Mouse (Mus musculus) lung, embryonic 15.5 days (tissue): Measurements from ENCODE around the gene Zcwpw1. TPM values are rescaled to one million over a fixed set of nuclear protein-coding genes. Genes with fewer than 3 reads are reported as not detected.

ENCODE experiments used
- ATAC-seq: fragments of 200-750 bp; cut with Nextera tagmentation; 2 replicates; pipeline ENCODE4 v1.8.0; 2017; ENCODE audit warnings: moderate number of reproducible peaks, borderline replicate concordance; ENCODE audit not compliant: low FRiP score, low TSS enrichment; ENCODE audit errors: extremely low read depth
- H3K27ac ChIP-seq: fragments of 300-500 bp; sonication (generic); 2 replicates; pipeline ENCODE4 v1.5.1; 2015; ENCODE audit warnings: moderate library complexity, mild to moderate bottlenecking, inconsistent platforms
- H3K27me3 ChIP-seq: fragments of 300-500 bp; sonication (generic); 2 replicates; pipeline ENCODE4 v1.6.1; 2015; ENCODE audit warnings: inconsistent platforms
- H3K36me3 ChIP-seq: fragments of 300-500 bp; sonication (generic); 2 replicates; pipeline ENCODE4 v1.6.1; 2015; ENCODE audit warnings: inconsistent platforms
- H3K4me1 ChIP-seq: fragments of 300-500 bp; sonication (generic); 2 replicates; pipeline ENCODE4 v1.6.1; 2015; ENCODE audit warnings: inconsistent platforms
- H3K4me2 ChIP-seq: fragments of 300-500 bp; sonication (generic); 2 replicates; pipeline ENCODE4 v1.6.1; 2015; ENCODE audit warnings: inconsistent platforms, mild to moderate bottlenecking, moderate library complexity
- H3K4me3 ChIP-seq: fragments of 300-500 bp; sonication (generic); 2 replicates; pipeline ENCODE4 v1.5.1; 2015; ENCODE audit warnings: mild to moderate bottlenecking, inconsistent platforms
- H3K9ac ChIP-seq: fragments of 300-500 bp; sonication (generic); 2 replicates; pipeline ENCODE4 v1.6.1; 2015; ENCODE audit warnings: inconsistent platforms
- H3K9me3 ChIP-seq: fragments of 300-500 bp; sonication (generic); 2 replicates; pipeline ENCODE4 v1.6.1; 2016; ENCODE audit warnings: inconsistent platforms
- WGBS: fragments of 180-500 bp; shearing (Covaris S2); methylation state at CpG from one replicate; pipeline ENCODE4 v1.1.7; 2015; 5-methylcytosine and 5-hydroxymethylcytosine counted together
- polyA plus RNA-seq: library from polyadenylated mRNA; unstranded; fragments of >200 nt; fragmentation: Nextera tagmentation; extraction: Ambion mirVana; gene quantifications from 2 replicates; pipeline ENCODE4 v1.2.1, GENCODE M21; 2015

Zcwpw1 gene
- polyA plus RNA-seq, 1 experiment from 2014 or later, result 28.2 TPM

GRCm38 (mm10) chr5:137788946-137789531 is 1.4 kb downstream of the Zcwpw1 start:
- Histone ChIP-seq H3K4me2 (no peak overlapping the region), H3K27ac (no peak overlapping the region), H3K36me3 (0 out of 2 replicates have a peak, but pooled peaks cover 3% of the 10 kb centered on the region), H3K9me3 (no peaks in the 10 kb centered on the region), H3K9ac (no peak overlapping the region), H3K27me3 (no peaks in the 10 kb centered on the region), H3K4me1 (peaks cover 19% of the 10 kb centered on the region), H3K4me3 (no peak overlapping the region)
- WGBS, result 100% methylated on average over 2 of the region's 2 CpGs
- no peak for ATAC-seq

GRCm38 (mm10) chr5:137791553-137791952 is 4.0 kb downstream of the Zcwpw1 start:
- Histone ChIP-seq H3K4me1 (peaks cover 6% of the 10 kb centered on the region), H3K27me3 (no peaks in the 10 kb centered on the region), H3K4me3 (no peak overlapping the region), H3K36me3 (no peaks in the 10 kb centered on the region), H3K27ac (no peak overlapping the region), H3K4me2 (no peak overlapping the region), H3K9ac (no peak overlapping the region), H3K9me3 (no peaks in the 10 kb centered on the region)
- ATAC-seq, result no peak

GRCm38 (mm10) chr5:137796606-137797005 is 9.0 kb downstream of the Zcwpw1 start:
- no peak overlapping the region for H3K9ac ChIP-seq
- H3K4me2 ChIP-seq, result no peak overlapping the region
- ATAC-seq, result no peak
- H3K4me1 ChIP-seq, result no peaks in the 10 kb centered on the region
- WGBS, result 74% methylated on average over 3 of the region's 3 CpGs
- H3K27me3 ChIP-seq, result no peaks in the 10 kb centered on the region
- no peaks in the 10 kb centered on the region for H3K9me3 ChIP-seq
- no peak overlapping the region for H3K27ac ChIP-seq
- no peak overlapping the region for H3K4me3 ChIP-seq
- no peaks in the 10 kb centered on the region for H3K36me3 ChIP-seq

GRCm38 (mm10) chr5:137800917-137801316 is 13.3 kb downstream of the Zcwpw1 start:
- no peak for ATAC-seq

GRCm38 (mm10) chr5:137806158-137806557 is 18.6 kb downstream of the Zcwpw1 start:
- Histone ChIP-seq H3K27ac (no peak overlapping the region), H3K9me3 (no peaks in the 10 kb centered on the region), H3K4me2 (no peak overlapping the region), H3K4me1 (no peaks in the 10 kb centered on the region), H3K27me3 (no peaks in the 10 kb centered on the region), H3K9ac (no peak overlapping the region), H3K4me3 (no peak overlapping the region), H3K36me3 (no peaks in the 10 kb centered on the region)
- ATAC-seq, result no peak; the same call in 1 of the 2 replicates
- 32% methylated on average over 1 of the region's 1 CpGs for WGBS

More at GRCm38 (mm10) chr5:137800917-137801316, 13.3 kb downstream of the Zcwpw1 start:
- no peak overlapping the region for H3K27ac ChIP-seq
- no peak overlapping the region for H3K4me2 ChIP-seq
- no peaks in the 10 kb centered on the region for H3K9me3 ChIP-seq
- H3K4me1 ChIP-seq, result no peaks in the 10 kb centered on the region
- no peak overlapping the region for H3K9ac ChIP-seq
- 73% methylated on average over 3 of the region's 3 CpGs for WGBS
- H3K36me3 ChIP-seq, result no peaks in the 10 kb centered on the region
- H3K27me3 ChIP-seq, result no peaks in the 10 kb centered on the region
- H3K4me3 ChIP-seq, result no peak overlapping the region

GRCm38 (mm10) chr5:137808316-137808715 is 20.7 kb downstream of the Zcwpw1 start:
- Histone ChIP-seq H3K27me3 (no peaks in the 10 kb centered on the region), H3K9ac (no peak overlapping the region), H3K9me3 (no peaks in the 10 kb centered on the region), H3K4me1 (no peaks in the 10 kb centered on the region), H3K4me3 (no peak overlapping the region), H3K27ac (no peak overlapping the region), H3K36me3 (no peaks in the 10 kb centered on the region), H3K4me2 (no peak overlapping the region)
- WGBS, result 92% methylated on average over 5 of the region's 5 CpGs
- no peak for ATAC-seq

GRCm38 (mm10) chr5:137817466-137818222 is 30.0 kb downstream of the Zcwpw1 start:
- Histone ChIP-seq H3K27ac (no peak overlapping the region), H3K36me3 (no peaks in the 10 kb centered on the region), H3K27me3 (no peaks in the 10 kb centered on the region), H3K4me3 (no peak overlapping the region), H3K4me2 (no peak overlapping the region), H3K9ac (no peak overlapping the region), H3K4me1 (no peaks in the 10 kb centered on the region), H3K9me3 (no peaks in the 10 kb centered on the region)
- WGBS, result 36% methylated on average over 4 of the region's 4 CpGs
- ATAC-seq, result no peak

- no peaks in the 10 kb centered on the region for H3K4me1 ChIP-seq
- no peak overlapping the region for H3K4me2 ChIP-seq
- 56% methylated on average over 4 of the region's 4 CpGs for WGBS
- no peaks in the 10 kb centered on the region for H3K27me3 ChIP-seq
- no peaks in the 10 kb centered on the region for H3K9me3 ChIP-seq
- H3K27ac ChIP-seq, result no peak overlapping the region
- no peaks in the 10 kb centered on the region for H3K36me3 ChIP-seq
- ATAC-seq, result no peak
- H3K4me3 ChIP-seq, result no peak overlapping the region
- H3K9ac ChIP-seq, result no peak overlapping the region
Observed at GRCm38 (mm10) chr5:137822126-137822525, 34.5 kb downstream of the Zcwpw1 start.

GRCm38 (mm10) chr5:137822602-137823001 is 35.0 kb downstream of the Zcwpw1 start:
- H3K4me3 ChIP-seq, result no peak overlapping the region
- H3K27ac ChIP-seq, result no peak overlapping the region
- no peaks in the 10 kb centered on the region for H3K9me3 ChIP-seq
- 81% methylated on average over 1 of the region's 1 CpGs for WGBS
- H3K4me1 ChIP-seq, result no peaks in the 10 kb centered on the region
- H3K27me3 ChIP-seq, result no peaks in the 10 kb centered on the region
- no peaks in the 10 kb centered on the region for H3K36me3 ChIP-seq
- H3K4me2 ChIP-seq, result no peak overlapping the region
- no peak for ATAC-seq
- H3K9ac ChIP-seq, result no peak overlapping the region

- no peaks in the 10 kb centered on the region for H3K4me1 ChIP-seq
- no peaks in the 10 kb centered on the region for H3K27me3 ChIP-seq
- no peaks in the 10 kb centered on the region for H3K9me3 ChIP-seq
- no peak overlapping the region for H3K4me2 ChIP-seq
- WGBS, result 87% methylated on average over 6 of the region's 6 CpGs
- H3K27ac ChIP-seq, result no peak overlapping the region
- H3K36me3 ChIP-seq, result no peaks in the 10 kb centered on the region
- no peak for ATAC-seq
- H3K4me3 ChIP-seq, result no peak overlapping the region
- H3K9ac ChIP-seq, result no peak overlapping the region
Observed at GRCm38 (mm10) chr5:137823455-137824045, 36.0 kb downstream of the Zcwpw1 start.

GRCm38 (mm10) chr5:137825030-137825429 is 37.4 kb downstream of the Zcwpw1 start:
- ATAC-seq, result no peak
- 89% methylated on average over 3 of the region's 3 CpGs for WGBS
- Histone ChIP-seq H3K27ac (no peak overlapping the region), H3K4me1 (no peaks in the 10 kb centered on the region), H3K4me3 (no peak overlapping the region), H3K9ac (no peak overlapping the region), H3K9me3 (no peaks in the 10 kb centered on the region), H3K27me3 (no peaks in the 10 kb centered on the region), H3K4me2 (no peak overlapping the region), H3K36me3 (no peaks in the 10 kb centered on the region)

GRCm38 (mm10) chr5:137825971-137826370 is 38.4 kb downstream of the Zcwpw1 start:
- no peaks in the 10 kb centered on the region for H3K36me3 ChIP-seq
- ATAC-seq, result no peak
- H3K27ac ChIP-seq, result no peak overlapping the region
- 74% methylated on average over 2 of the region's 2 CpGs for WGBS
- no peak overlapping the region for H3K9ac ChIP-seq
- no peak overlapping the region for H3K4me3 ChIP-seq
- no peaks in the 10 kb centered on the region for H3K9me3 ChIP-seq
- H3K27me3 ChIP-seq, result no peaks in the 10 kb centered on the region
- H3K4me2 ChIP-seq, result no peak overlapping the region
- no peaks in the 10 kb centered on the region for H3K4me1 ChIP-seq
